Mouse (Mus musculus): ENCODE measurements around the gene Olfr1280. TPM values are rescaled to one million over a fixed set of nuclear protein-coding genes. Genes with fewer than 3 reads are reported as not detected.
"Not testable (repeated sequence)": the region's sequence is repeated elsewhere in the genome, so short reads cannot be mapped to it uniquely, and the experiment has no call there.

The Olfr1280 gene
- total RNA-seq (2021) = not detected
- long read RNA-seq = 0 reads

DNA sequence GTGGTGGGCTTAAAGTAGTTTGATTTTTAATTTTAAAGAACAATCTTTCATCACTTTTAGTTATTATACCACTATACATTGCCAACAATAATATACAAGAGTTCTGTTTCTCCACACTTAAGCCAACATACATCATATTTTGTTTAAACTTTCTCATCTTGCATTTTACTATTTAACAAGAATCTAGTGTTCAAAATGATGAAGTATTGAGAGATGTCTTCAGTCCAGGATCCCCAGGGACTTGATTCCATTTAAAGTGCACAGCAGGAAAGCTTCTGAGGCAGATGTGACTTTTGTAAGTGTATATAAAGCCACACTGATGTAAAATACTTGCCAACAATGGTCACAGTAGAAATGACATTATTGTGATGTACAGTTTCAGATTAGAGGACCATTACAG lies at the start of gene Olfr1280:
Olfr1280 (plus strand) TSS at position 301 of the 400 bp plus-strand sequence.
- DNase-seq (ENCODE audit: low spot score in 2 of 2) = no peak

DNA sequence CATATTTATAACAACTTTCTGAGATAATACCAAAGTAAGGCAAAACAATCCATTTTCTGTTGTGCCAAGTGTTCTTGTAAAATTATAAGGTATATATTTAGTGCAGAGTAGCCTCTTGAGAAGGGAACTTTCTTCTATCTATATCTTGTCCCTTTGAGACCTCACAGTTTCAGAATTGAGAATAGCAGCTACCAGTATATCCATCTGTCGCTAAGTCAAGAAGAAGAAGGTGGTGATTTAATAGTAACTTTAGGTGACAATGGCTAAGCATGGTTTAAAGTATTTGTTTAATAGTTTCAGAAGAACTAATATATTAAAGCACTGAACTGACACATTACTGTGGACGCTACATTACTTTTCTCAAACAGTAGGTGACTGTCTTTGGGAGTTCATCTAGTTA lies 39.8 kb upstream of the Olfr1280 start, which contains the start of gene Olfr1277:
Olfr1277 (minus strand) TSS at position 101 of the 400 bp plus-strand sequence.
- no peak for DNase-seq (ENCODE audit: low spot score in 2 of 2)

DNA sequence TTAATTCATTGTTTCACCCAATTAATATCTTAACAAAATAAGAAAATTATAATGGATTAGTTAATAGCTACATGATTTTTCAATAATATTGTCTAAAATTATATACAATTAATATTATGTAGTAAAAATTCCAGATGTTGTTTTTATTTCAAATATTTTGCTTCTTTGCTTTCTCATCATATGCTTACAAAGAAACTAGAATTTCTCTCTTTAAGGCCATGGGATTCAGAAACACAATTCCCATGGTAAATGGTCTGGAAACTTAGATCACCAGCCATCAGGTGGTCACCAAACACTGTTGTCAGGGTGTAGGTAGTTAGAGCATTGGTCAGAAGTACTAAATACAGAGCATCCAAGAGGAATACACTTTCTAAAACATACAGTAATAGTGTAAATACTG lies 24.0 kb upstream of the Olfr1280 start, which contains the start of gene Olfr1278:
Olfr1278 (plus strand) TSS at position 301 of the 400 bp plus-strand sequence.
- no peak for DNase-seq (ENCODE audit: low spot score in 2 of 2)

DNA sequence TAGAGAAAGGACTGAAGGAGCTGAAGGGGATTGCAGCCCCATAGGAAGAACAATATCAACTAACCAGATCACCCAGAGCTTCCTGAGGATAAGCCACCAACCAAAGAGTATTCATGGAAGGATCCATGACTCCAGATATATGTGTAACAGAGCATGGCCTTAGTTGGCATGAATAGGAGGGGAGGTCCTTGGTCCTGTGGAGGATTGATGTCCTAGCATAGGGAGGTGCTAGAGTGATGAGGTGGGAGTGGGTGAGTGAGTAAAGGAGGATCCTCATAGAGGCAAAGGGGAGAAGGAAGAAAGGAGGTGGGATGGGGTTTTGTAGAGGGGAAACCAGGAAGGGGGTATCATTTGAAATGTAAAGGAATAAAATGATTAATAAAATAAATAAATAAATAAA lies 15.3 kb upstream of the Olfr1280 start:
- DNase-seq (ENCODE audit: low spot score in 2 of 2) = no peak

DNA sequence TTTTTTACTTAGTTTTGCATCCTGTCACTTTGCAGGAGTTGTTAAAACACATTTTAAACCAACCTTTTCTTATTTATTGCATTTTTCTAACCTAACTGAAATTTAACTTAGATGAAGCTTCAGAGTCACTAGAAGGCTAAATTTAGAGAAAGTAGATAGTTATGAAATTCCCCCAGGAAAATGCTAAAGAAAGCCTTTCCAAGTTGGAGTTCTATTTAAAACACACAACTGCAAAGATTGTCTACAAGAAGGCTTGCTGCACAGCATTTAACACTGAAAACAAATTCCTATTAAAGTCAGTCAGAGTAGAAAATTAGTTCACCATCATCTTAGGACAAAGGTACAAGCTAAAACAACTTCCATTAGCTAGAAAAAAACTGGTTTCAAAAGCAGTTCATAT lies 13.4 kb upstream of the Olfr1280 start, which contains the start of gene Olfr1279:
Olfr1279 (plus strand) TSS at position 262 of the 400 bp plus-strand sequence.
- DNase-seq (ENCODE audit: low spot score in 2 of 2) = no peak

DNA sequence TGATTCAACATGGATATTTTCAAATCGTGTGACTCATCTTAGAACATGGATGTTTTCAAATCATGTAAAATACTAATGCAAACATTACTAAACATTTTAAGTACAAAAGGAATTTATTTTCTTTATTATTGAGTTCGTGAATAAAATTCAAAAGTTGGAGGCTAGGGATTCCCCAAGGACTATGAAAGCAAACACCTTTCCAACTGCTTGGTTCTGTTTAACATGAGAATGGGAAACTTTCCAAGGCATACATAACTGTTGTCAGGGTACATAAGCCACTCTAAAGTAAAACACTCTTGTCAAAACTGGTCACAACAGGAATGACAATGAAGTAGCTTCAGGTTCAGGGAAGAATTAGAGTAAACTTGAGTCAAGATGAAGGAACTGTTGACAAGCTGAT lies 12.4 kb downstream of the Olfr1280 start, which contains the start of gene Olfr1281:
Olfr1281 (plus strand) TSS at position 301 of the 400 bp plus-strand sequence.
- DNase-seq (ENCODE audit: low spot score in 2 of 2) = no peak

DNA sequence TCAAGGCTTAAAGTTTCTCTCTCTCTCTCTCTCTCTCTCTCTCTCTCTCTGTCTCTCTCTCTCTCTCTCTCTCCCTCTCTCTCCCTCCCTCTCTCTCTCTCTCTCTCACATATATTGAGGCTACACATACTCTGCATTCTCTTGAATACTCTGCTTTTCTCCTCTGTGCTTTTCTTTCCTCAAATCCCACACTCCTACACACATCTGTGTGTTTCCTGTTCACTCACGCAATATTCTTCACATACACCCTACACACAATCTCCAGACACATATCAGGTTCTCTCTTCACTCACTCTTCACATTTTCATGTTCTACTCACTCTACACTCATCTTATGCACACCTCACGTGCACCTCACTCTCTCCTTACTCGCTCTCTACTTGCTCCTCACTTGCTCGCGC lies 19.9 kb downstream of the Olfr1280 start:
- DNase-seq (ENCODE audit: low spot score in 2 of 2) = not testable (repeated sequence)

DNA sequence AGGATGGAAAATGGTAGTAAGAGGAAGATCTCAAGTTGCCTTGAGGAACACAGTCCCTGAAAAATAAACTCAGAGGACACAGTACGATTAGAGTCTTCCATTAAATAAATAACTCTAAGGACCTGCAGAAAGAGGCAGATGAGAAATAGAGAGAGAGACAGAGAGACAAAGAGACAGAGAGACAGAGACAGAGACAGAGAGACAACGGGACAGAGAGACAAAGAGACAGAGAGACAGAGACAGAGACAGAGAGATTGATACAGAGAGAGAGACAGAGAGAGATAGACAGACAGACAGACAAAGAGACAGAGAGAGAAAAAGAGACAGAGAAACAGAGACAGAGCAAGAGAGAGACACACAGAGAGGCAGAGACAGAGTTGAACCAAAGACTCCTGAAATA lies 22.2 kb downstream of the Olfr1280 start, which contains the start of gene Olfr1282:
Olfr1282 (minus strand) TSS at position 101 of the 400 bp plus-strand sequence.
- no peak for DNase-seq (ENCODE audit: low spot score in 2 of 2)

DNA sequence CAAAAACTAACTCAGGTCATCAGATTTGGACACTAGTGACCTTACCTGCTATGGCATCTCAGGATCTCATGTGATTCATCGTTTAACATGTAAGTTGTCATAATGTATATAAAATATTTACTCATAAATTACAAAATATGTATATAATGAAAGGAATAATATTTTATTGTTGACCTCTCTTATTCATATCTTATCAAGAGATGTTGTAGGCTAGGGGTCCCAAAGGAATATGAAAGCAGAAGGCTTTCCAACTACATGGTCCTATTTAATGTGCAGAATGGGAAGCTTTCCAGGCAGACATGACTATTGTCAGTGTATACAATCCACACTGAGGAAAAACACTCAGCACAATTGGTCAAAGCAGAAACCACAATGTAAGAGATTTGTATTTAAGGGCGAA lies 52.7 kb downstream of the Olfr1280 start, which contains the start of gene Olfr1283:
Olfr1283 (plus strand) TSS at position 301 of the 400 bp plus-strand sequence.
- no peak for DNase-seq (ENCODE audit: low spot score in 2 of 2)

DNA sequence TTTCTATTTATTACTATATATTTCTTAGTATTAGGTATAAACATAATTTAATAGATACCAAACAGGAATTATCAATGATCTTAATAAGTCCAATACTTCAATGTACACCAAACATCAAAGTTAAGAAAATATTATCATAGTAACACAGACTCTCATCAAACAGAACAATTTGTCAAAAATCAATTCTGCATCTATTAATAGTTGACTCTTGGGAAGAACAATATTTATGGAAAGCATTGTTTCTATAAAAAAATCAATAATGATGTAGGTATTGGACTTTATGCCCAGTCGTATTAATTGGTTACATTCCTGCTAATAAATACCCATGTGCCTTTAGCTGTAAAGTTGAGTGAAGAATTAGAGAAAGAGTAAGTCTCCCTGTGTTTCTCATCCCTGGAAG lies 61.4 kb downstream of the Olfr1280 start, which contains the start of gene Olfr1284:
Olfr1284 (plus strand) TSS at position 301 of the 400 bp plus-strand sequence.
- DNase-seq (ENCODE audit: low spot score in 2 of 2) = no peak

Other genes starting within 250 kb of the Olfr1280 start
- not detected for gene Gm13941, start 208.0 kb upstream of the Olfr1280 start, total RNA-seq (2021)
- not detected for gene Gm15130, start 161.1 kb upstream of the Olfr1280 start, total RNA-seq (2021)
- not detected for gene 4930430A15Rik, start 84.4 kb upstream of the Olfr1280 start, total RNA-seq (2021)
- not detected for gene Olfr1275, start 78.7 kb upstream of the Olfr1280 start, total RNA-seq (2021)
- gene Olfr1276, start 59.5 kb upstream of the Olfr1280 start, total RNA-seq (2021) = not detected
- gene Olfr1277, start 39.9 kb upstream of the Olfr1280 start, total RNA-seq (2021) = not detected
- gene Olfr1278, start 23.9 kb upstream of the Olfr1280 start, total RNA-seq (2021) = not detected
- not detected for gene Olfr1279, start 13.4 kb upstream of the Olfr1280 start, total RNA-seq (2021)
- gene Olfr1281, start 12.5 kb downstream of the Olfr1280 start, total RNA-seq (2021) = not detected
- not detected for gene Olfr1282, start 22.1 kb downstream of the Olfr1280 start, total RNA-seq (2021)
- not detected for gene Olfr1283, start 52.8 kb downstream of the Olfr1280 start, total RNA-seq (2021)
- gene Olfr1284, start 61.5 kb downstream of the Olfr1280 start, total RNA-seq (2021) = not detected
- gene Olfr1286, start 109.1 kb downstream of the Olfr1280 start, total RNA-seq (2021) = not detected
- not detected for gene Olfr1287, start 135.1 kb downstream of the Olfr1280 start, total RNA-seq (2021)
- gene Olfr1288, start 160.1 kb downstream of the Olfr1280 start, total RNA-seq (2021) = not detected
- not detected for gene Olfr1289, start 166.8 kb downstream of the Olfr1280 start, total RNA-seq (2021)
- not detected for gene Olfr1290, start 179.8 kb downstream of the Olfr1280 start, total RNA-seq (2021)
- not detected for gene Olfr1291-ps1, start 183.2 kb downstream of the Olfr1280 start, total RNA-seq (2021)
- gene Olfr1293-ps, start 211.2 kb downstream of the Olfr1280 start, total RNA-seq (2021) = not detected
- not detected for gene Olfr1294, start 226.3 kb downstream of the Olfr1280 start, total RNA-seq (2021)